Mouse (Mus musculus) hindbrain, embryonic 12.5 days (tissue): ENCODE data around the gene Camta2. TPM values are rescaled to one million over a fixed set of nuclear protein-coding genes. Genes with fewer than 3 reads are reported as not detected.

Source experiments
- ATAC-seq: fragments of 200-750 bp; cut with Nextera tagmentation; 2 replicates; pipeline ENCODE4 v1.8.0; 2017; ENCODE audit warnings: moderate TSS enrichment; ENCODE audit not compliant: low FRiP score
- H3K27ac ChIP-seq: fragments of 300-500 bp; sonication (generic); 2 replicates; pipeline ENCODE4 v1.5.1; 2016; ENCODE audit warnings: mild to moderate bottlenecking
- H3K27me3 ChIP-seq: fragments of 300-500 bp; sonication (generic); 2 replicates; pipeline ENCODE4 v1.6.1; 2016; ENCODE audit warnings: mild to moderate bottlenecking
- H3K36me3 ChIP-seq: fragments of 300-500 bp; sonication (generic); 2 replicates; pipeline ENCODE4 v1.6.1; 2016; ENCODE audit warnings: mild to moderate bottlenecking
- H3K4me1 ChIP-seq: fragments of 300-500 bp; sonication (generic); 2 replicates; pipeline ENCODE4 v1.6.1; 2016
- H3K4me2 ChIP-seq: fragments of 300-500 bp; sonication (generic); replicated peaks from 2 replicates; pipeline ENCODE4 v1.6.1; 2016; ENCODE audit warnings: mild to moderate bottlenecking
- H3K4me3 ChIP-seq: fragments of 300-500 bp; sonication (generic); 2 replicates; pipeline ENCODE4 v1.5.1; 2016; ENCODE audit warnings: mild to moderate bottlenecking
- H3K9ac ChIP-seq: fragments of 300-500 bp; sonication (generic); 2 replicates; pipeline ENCODE4 v1.6.1; 2016; ENCODE audit warnings: mild to moderate bottlenecking, moderate library complexity
- H3K9me3 ChIP-seq: fragments of 300-500 bp; sonication (generic); replicated peaks from 2 replicates; pipeline ENCODE4 v1.6.1; 2016; ENCODE audit warnings: mild to moderate bottlenecking
- WGBS: fragments of 180-500 bp; shearing (Covaris S2); methylation state at CpG from one replicate; pipeline ENCODE4 v1.1.7; 2016; 5-methylcytosine and 5-hydroxymethylcytosine counted together
- polyA plus RNA-seq: library from polyadenylated mRNA; unstranded; fragments of >200 nt; fragmentation: Nextera tagmentation; extraction: Ambion mirVana; gene quantifications from 2 replicates; pipeline ENCODE4 v1.2.1, GENCODE M21; 2016

The Camta2 gene
- polyA plus RNA-seq, 1 experiment from 2014 or later, result 15.2 TPM

DNA sequence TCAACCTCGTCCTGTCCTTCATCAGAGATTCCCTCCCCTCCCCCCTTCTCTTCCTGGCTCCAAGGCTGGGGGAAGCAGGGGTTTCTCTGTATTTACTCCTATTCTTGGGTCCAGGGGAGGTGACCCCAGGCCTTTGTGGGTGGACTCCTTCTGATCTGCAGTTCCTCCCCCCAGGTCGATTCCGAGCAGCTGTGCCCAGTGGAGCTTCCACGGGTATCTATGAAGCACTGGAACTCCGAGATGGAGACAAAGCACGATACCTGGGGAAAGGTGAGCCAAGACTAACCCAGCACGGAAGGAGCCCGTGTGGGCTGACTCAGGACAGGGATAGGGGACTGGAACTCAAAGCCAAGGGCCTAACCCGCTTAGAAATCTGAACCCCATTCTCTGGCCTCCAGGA lies 29.9 kb downstream of the Camta2 start:
- H3K36me3 ChIP-seq, result peaks cover 23% of the 10 kb centered on the region
- H3K27me3 ChIP-seq, result no peaks in the 10 kb centered on the region
- no peak for ATAC-seq
- H3K4me2 ChIP-seq, result no peak overlapping the region
- WGBS, result 57% methylated on average over 9 of the region's 9 CpGs
- no peaks in the 10 kb centered on the region for H3K9me3 ChIP-seq
- H3K4me1 ChIP-seq, result peaks cover 26% of the 10 kb centered on the region
- no peak overlapping the region for H3K27ac ChIP-seq
- no peak overlapping the region for H3K9ac ChIP-seq
- no peak overlapping the region for H3K4me3 ChIP-seq

DNA sequence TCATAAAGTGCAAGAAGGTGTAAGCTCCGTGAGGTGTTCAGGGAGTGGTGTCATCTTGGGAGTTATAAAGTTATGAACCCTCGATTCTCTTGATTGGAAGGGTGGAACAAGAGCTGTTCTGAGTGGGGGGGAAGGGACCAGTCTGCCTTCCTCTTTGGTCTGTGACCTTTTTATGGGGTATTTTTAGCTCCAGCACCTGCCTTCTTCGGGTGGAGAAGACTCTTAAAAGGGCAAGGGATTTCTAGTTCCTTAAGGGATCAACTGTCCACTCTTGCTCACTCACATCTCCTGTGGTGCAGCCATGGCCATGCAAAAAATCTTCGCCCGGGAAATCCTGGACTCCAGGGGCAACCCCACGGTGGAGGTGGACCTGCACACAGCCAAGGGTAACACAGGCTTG lies 30.3 kb downstream of the Camta2 start:
- WGBS, result 46% methylated on average over 6 of the region's 6 CpGs
- no peaks in the 10 kb centered on the region for H3K27me3 ChIP-seq
- H3K9me3 ChIP-seq, result no peaks in the 10 kb centered on the region
- H3K36me3 ChIP-seq, result peaks cover 21% of the 10 kb centered on the region
- no peak overlapping the region for H3K4me3 ChIP-seq
- H3K9ac ChIP-seq, result no peak overlapping the region
- no peak for ATAC-seq
- peaks cover 30% of the 10 kb centered on the region for H3K4me1 ChIP-seq
- H3K27ac ChIP-seq, result no peak overlapping the region
- no peak overlapping the region for H3K4me2 ChIP-seq

GRCm38 (mm10) chr11:70656964-70657363 lies 30.9 kb downstream of the Camta2 start, which contains the start of gene Eno3:
TSS of gene Eno3 (plus strand) at chr11:70657202.
- Histone ChIP-seq H3K9ac (peak within 1 kb of the TSS; percentile 92), H3K27me3 (no peaks in the 10 kb centered on the region), H3K4me2 (peak within 1 kb of the TSS; percentile 98), H3K27ac (peak within 1 kb of the TSS; percentile 98), H3K4me3 (peak within 1 kb of the TSS; percentile 99), H3K9me3 (no peaks in the 10 kb centered on the region), H3K4me1 (peaks cover 36% of the 10 kb centered on the region), H3K36me3 (peaks cover 20% of the 10 kb centered on the region)
- ATAC-seq, result no peak
- 7% methylated on average over 3 of the region's 3 CpGs for WGBS

DNA sequence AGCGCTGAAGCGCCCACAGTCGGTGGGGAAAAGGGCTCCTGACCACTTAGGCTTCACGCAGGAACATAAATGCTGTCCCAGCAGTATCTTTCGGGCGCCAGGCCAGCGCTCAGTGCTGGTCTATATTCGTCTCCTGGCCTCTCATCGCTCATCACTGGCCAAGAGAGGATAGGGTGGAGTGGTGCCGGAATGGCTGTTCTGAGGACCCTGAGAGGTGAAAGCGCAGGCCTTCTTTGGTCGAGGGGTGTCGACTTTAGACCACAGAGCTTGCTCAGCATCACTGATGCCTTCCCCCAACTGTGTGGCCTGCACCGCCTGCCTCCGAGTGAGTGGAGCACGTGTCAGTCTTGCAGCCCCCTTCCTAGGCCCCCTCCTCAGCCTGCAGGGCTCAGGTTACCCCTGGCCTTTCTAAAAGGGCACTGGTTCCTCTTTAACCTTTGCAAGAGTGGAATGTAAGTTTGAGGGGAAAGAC lies 31.4 kb downstream of the Camta2 start:
- no peaks in the 10 kb centered on the region for H3K27me3 ChIP-seq
- no peak for ATAC-seq
- H3K27ac ChIP-seq, result peak overlapping the region; percentile 98
- peak overlapping the region; percentile 98 for H3K4me2 ChIP-seq
- H3K9ac ChIP-seq, result peak overlapping the region; percentile 92
- H3K4me1 ChIP-seq, result peaks cover 38% of the 10 kb centered on the region
- 7% methylated on average over 16 of the region's 16 CpGs for WGBS
- H3K36me3 ChIP-seq, result peaks cover 21% of the 10 kb centered on the region
- H3K9me3 ChIP-seq, result no peaks in the 10 kb centered on the region
- peak overlapping the region; percentile 99 for H3K4me3 ChIP-seq

DNA sequence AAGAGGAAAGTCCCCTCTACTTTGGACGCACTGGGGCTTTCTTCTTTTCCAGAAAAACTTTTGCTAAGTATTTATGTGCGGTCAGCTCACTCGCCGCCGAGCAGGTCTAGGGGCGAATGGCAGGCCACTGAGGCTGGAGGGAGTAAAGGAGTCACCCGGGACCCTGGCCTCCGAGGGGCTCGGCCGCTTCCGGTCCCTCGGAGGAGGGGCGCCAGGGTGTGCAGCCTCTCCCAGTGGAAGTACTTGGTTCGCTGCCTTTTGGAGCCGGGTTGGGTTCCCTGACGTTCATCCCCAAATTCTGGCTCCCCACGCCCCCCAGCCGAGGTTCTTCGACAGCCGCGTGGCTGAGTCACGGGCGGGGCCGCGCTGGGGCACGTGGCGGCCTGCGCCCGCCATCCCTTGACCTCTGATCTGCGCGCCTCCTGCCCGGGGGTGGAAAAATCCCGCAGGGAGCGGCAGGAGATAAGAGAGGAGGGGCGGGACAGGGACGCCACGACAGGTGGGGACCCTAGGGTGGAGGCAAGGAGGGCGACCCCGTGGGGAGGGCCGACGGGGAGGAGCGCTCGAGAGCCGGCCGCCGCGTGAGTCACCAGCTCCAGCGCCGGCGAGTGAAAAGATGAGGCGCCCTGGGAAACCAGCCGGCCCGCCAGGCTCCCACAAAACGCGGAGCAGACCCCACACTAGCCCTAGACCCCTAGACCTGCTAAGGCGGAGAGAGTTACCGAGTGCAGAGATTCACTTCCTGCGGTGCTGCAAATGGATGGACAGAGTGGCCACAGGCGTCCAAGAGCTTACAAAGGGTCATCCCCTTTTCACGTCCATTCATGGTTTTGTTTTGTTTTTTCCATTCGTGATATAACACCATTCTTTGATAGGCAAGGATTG lies 32.1 kb downstream of the Camta2 start:
- no peaks in the 10 kb centered on the region for H3K9me3 ChIP-seq
- peaks cover 26% of the 10 kb centered on the region for H3K36me3 ChIP-seq
- peak overlapping the region; percentile 98 for H3K27ac ChIP-seq
- no peak for ATAC-seq
- WGBS, result under 1% methylated on average over 61 of the region's 61 CpGs
- peak overlapping the region; percentile 98 for H3K4me2 ChIP-seq
- peaks cover 41% of the 10 kb centered on the region for H3K4me1 ChIP-seq
- peak overlapping the region; percentile 99 for H3K4me3 ChIP-seq
- peak overlapping the region; percentile 92 for H3K9ac ChIP-seq
- no peaks in the 10 kb centered on the region for H3K27me3 ChIP-seq

DNA sequence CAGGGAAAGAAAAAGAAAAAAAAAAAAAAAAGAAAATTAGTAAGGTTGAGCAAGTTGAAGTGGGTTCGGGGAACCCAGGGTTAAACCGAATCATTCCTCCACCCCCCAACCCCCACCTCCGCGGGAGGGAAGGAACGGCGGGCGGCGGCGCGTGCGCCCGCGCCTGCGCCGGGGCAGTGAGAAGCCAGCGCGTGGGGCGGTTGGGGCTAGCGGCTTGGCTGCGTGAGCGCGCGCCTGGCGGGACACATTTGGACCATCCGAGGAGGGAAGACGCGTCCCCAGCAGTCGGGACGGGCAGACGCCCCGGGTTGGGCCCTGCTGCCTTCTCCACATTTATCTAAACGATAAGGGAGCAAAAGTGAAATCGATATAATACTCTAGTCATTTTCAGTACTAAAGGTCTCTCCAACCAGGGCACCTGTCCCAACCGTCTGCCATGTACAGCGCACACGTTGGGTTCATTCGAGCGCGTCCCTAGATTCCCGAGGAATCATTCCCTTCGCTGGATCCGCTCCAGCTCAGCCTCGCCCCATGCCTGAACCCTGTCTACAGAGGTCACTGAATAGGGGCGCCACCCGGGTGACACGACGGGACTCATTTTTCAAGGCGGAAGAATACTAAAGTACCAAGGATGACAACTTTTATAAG lies 32.9 kb downstream of the Camta2 start:
- Histone ChIP-seq H3K4me1 (peaks cover 43% of the 10 kb centered on the region), H3K4me3 (peak overlapping the region; percentile 99), H3K9ac (peak overlapping the region; percentile 92), H3K9me3 (no peaks in the 10 kb centered on the region), H3K4me2 (peak overlapping the region; percentile 98), H3K27me3 (no peaks in the 10 kb centered on the region), H3K27ac (peak overlapping the region; percentile 98), H3K36me3 (peaks cover 28% of the 10 kb centered on the region)
- WGBS, result under 1% methylated on average over 48 of the region's 48 CpGs
- ATAC-seq, result peak; percentile 64

DNA sequence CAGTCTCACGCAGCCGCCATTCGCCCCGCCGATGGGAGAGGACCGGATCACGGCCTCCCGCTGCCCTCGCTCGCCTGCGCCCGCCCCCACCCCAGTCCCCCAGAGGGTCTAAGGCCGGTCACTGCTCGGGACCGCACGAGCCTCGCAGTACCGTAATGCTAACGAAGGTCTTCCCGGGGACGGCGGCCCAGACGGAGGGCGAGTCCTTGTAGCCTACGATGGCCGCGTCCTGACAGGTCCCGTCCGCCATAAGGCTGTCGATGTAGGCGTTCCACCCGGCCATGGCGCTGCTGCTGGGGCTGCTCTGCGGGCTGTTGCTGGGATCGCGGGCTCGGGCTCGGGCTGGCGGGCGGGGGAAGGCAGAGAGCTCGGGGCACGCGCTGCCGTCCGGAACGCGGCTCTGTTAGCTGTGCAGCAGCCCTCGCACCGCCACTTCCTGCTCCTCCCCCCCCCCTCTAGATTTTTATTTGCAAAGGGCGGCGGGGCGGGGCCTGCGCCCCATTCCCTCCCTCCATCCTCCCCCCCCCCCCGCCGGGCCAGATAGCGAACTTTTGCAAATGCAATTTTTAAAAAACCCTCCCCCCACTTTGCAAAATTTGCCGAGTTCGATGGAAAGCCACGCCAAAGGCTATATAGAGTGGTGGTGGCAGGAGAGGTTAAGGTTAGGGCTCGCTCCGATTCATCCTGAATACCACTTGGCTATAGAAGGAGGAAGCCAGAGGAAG lies 33.5 kb downstream of the Camta2 start, which contains the start of gene Pfn1:
Pfn1 (minus strand) TSS at position 447 of the 725 bp plus-strand sequence.
- Histone ChIP-seq H3K4me2 (peak within 1 kb of the TSS; percentile 98), H3K27ac (peak within 1 kb of the TSS; percentile 98), H3K36me3 (peaks cover 32% of the 10 kb centered on the region), H3K9me3 (no peaks in the 10 kb centered on the region), H3K27me3 (no peaks in the 10 kb centered on the region), H3K9ac (peak within 1 kb of the TSS; percentile 92), H3K4me1 (peaks cover 44% of the 10 kb centered on the region), H3K4me3 (peak within 1 kb of the TSS; percentile 99)
- ATAC-seq, result peak; percentile 51
- WGBS, result under 1% methylated on average over 51 of the region's 61 CpGs

- Histone ChIP-seq H3K36me3 (peaks cover 37% of the 10 kb centered on the region), H3K27me3 (no peaks in the 10 kb centered on the region), H3K4me3 (peak overlapping the region; percentile 99), H3K9ac (peak overlapping the region; percentile 92), H3K27ac (peak overlapping the region; percentile 98), H3K4me2 (peak overlapping the region; percentile 98), H3K4me1 (peaks cover 52% of the 10 kb centered on the region), H3K9me3 (no peaks in the 10 kb centered on the region)
- WGBS, result under 1% methylated on average over 55 of the region's 63 CpGs
- peak; percentile 66 for ATAC-seq
Observed at GRCm38 (mm10) chr11:70653345-70654197, 34.3 kb downstream of the Camta2 start.

DNA sequence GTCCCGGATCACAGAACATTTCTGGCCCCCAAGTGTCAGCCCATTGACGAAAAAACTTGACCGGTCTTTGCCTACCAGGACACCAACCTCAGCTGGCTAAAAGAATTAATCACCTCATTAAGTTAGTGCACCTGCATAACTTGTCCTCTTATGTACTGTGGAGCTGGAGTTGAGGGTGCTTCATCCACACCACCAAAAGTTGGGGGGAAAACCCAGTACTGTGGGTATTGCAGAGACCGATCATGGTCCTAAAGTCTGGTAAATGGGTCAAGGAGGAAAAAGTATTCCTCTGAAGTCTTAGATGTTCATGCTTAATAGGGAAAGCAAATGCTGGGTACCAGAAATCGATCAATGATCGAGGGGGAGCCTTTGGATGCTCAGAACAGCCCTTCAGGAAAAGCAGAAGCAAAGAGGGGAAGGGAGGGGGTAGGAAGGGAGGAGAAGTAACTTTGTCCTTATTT lies 35.0 kb downstream of the Camta2 start:
- WGBS, result 59% methylated on average over 6 of the region's 6 CpGs
- H3K27ac ChIP-seq, result peak overlapping the region; percentile 98

GRCm38 (mm10) chr11:70652029-70652883 lies 35.6 kb downstream of the Camta2 start:
- Histone ChIP-seq H3K4me1 (peaks cover 58% of the 10 kb centered on the region), H3K27me3 (no peaks in the 10 kb centered on the region), H3K9me3 (no peaks in the 10 kb centered on the region), H3K36me3 (peaks cover 37% of the 10 kb centered on the region), H3K4me2 (peak overlapping the region; percentile 98), H3K9ac (peak overlapping the region; percentile 92), H3K4me3 (peak overlapping the region; percentile 99), H3K27ac (0 out of 2 replicates have a peak overlapping the region, but pooled peaks have one; percentile 98)
- no peak for ATAC-seq
- 58% methylated on average over 12 of the region's 12 CpGs for WGBS

More for the DNA sequence above, 35.0 kb downstream of the Camta2 start:
- Histone ChIP-seq H3K4me1 (peaks cover 57% of the 10 kb centered on the region), H3K9me3 (no peaks in the 10 kb centered on the region), H3K9ac (peak overlapping the region; percentile 92), H3K4me2 (peak overlapping the region; percentile 98), H3K4me3 (peak overlapping the region; percentile 99), H3K27me3 (no peaks in the 10 kb centered on the region), H3K36me3 (peaks cover 37% of the 10 kb centered on the region)
- no peak for ATAC-seq
